Mouse (Mus musculus): ENCODE results near the gene Gm10142. TPM values are rescaled to one million over a fixed set of nuclear protein-coding genes. Genes with fewer than 3 reads are reported as not detected.
"Not testable (repeated sequence)": the region's sequence is repeated elsewhere in the genome, so short reads cannot be mapped to it uniquely, and the experiment has no call there.

The Gm10142 gene
- polyA plus RNA-seq, 1 experiment from 2014 or later: not detected

- no peak overlapping the region for H3K27ac ChIP-seq (replicated peaks; ENCODE audit: low read depth, low read length)
- H3K4me1 ChIP-seq (ENCODE audit: control insufficient read depth, insufficient read depth, low read length): no peaks in the 10 kb centered on the region
- 77% methylated on average over 8 of the region's 8 CpGs for WGBS
- H3K4me2 ChIP-seq (ENCODE audit: low read length): no peak overlapping the region
- H3K9ac ChIP-seq (replicated peaks; ENCODE audit: low read length): no peak overlapping the region
- DNase-seq: no peak
- H3K36me3 ChIP-seq (ENCODE audit: control insufficient read depth, insufficient read depth, low read length): no peaks in the 10 kb centered on the region
- no peak for ATAC-seq (ENCODE audit: low FRiP score, low TSS enrichment)
- H3K27me3 ChIP-seq (ENCODE audit: control insufficient read depth, insufficient read depth, low read length): no peaks in the 10 kb centered on the region
- no peak overlapping the region for H3K4me3 ChIP-seq (replicated peaks; ENCODE audit: low read depth, low read length)
- no peaks in the 10 kb centered on the region for H3K9me3 ChIP-seq (ENCODE audit: control insufficient read depth, low read length)
These were observed 9.2 kb downstream of the Gm10142 start for GRCm38 (mm10) chr10:77724855-77725254.

GRCm38 (mm10) chr10:77726186-77726585, 10.6 kb downstream of the Gm10142 start, which contains the start of gene Gm10100:
Gene Gm10100 (plus strand): TSS chr10:77726486.
- no peak within 1 kb of the TSS for H3K27ac ChIP-seq (replicated peaks; ENCODE audit: low read depth, low read length)
- no peaks in the 10 kb centered on the region for H3K9me3 ChIP-seq (ENCODE audit: control insufficient read depth, low read length)
- ATAC-seq (ENCODE audit: low FRiP score, low TSS enrichment): no peak
- H3K4me1 ChIP-seq (ENCODE audit: control insufficient read depth, insufficient read depth, low read length): no peaks in the 10 kb centered on the region
- DNase-seq: no peak
- H3K36me3 ChIP-seq (ENCODE audit: control insufficient read depth, insufficient read depth, low read length): no peaks in the 10 kb centered on the region
- no peaks in the 10 kb centered on the region for H3K27me3 ChIP-seq (ENCODE audit: control insufficient read depth, insufficient read depth, low read length)
- H3K4me2 ChIP-seq (ENCODE audit: low read length): no peak within 1 kb of the TSS
- 42% methylated on average over 3 of the region's 3 CpGs for WGBS
- no peak within 1 kb of the TSS for H3K9ac ChIP-seq (replicated peaks; ENCODE audit: low read length)
- no peak within 1 kb of the TSS for H3K4me3 ChIP-seq (replicated peaks; ENCODE audit: low read depth, low read length)

DNA sequence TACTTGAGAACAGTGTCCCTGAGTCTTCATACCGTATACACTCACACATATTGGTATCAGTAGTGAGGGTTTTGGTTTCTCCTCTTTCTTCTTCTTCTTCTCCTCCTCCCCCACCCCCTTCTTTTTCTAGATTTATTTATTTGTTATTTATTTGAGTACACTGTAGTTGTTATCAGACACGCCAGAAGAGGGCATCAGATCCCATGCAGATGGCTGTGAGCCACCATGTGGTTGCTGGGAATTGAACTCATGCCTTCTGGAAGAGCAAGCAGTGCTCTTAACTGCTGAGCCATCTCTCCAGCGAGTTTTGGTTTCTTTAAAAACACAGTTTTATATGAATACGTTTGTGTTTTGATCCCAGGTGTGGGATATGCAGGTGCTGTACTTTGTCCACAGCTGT, 12.7 kb downstream of the Gm10142 start:
- H3K4me1 ChIP-seq (ENCODE audit: control insufficient read depth, insufficient read depth, low read length): no peaks in the 10 kb centered on the region
- DNase-seq: peak; percentile 12

GRCm38 (mm10) chr10:77729241-77729640, 13.6 kb downstream of the Gm10142 start:
- peak; percentile 20 for DNase-seq
- H3K4me2 ChIP-seq (ENCODE audit: low read length): no peak overlapping the region
- no peaks in the 10 kb centered on the region for H3K36me3 ChIP-seq (ENCODE audit: control insufficient read depth, insufficient read depth, low read length)
- no peak overlapping the region for H3K9ac ChIP-seq (replicated peaks; ENCODE audit: low read length)
- no peak overlapping the region for H3K4me3 ChIP-seq (replicated peaks; ENCODE audit: low read depth, low read length)
- ATAC-seq (ENCODE audit: low FRiP score, low TSS enrichment): no peak
- H3K4me1 ChIP-seq (ENCODE audit: control insufficient read depth, insufficient read depth, low read length): no peaks in the 10 kb centered on the region
- WGBS: 48% methylated on average over 4 of the region's 4 CpGs
- no peaks in the 10 kb centered on the region for H3K9me3 ChIP-seq (ENCODE audit: control insufficient read depth, low read length)
- no peak overlapping the region for H3K27ac ChIP-seq (replicated peaks; ENCODE audit: low read depth, low read length)
- no peaks in the 10 kb centered on the region for H3K27me3 ChIP-seq (ENCODE audit: control insufficient read depth, insufficient read depth, low read length)

More for the DNA sequence above, 12.7 kb downstream of the Gm10142 start:
- Histone ChIP-seq H3K27me3 (ENCODE audit: control insufficient read depth, insufficient read depth, low read length) (no peaks in the 10 kb centered on the region), H3K4me2 (ENCODE audit: low read length) (no peak overlapping the region), H3K36me3 (ENCODE audit: control insufficient read depth, insufficient read depth, low read length) (no peaks in the 10 kb centered on the region), H3K9ac (replicated peaks; ENCODE audit: low read length) (no peak overlapping the region), H3K4me3 (replicated peaks; ENCODE audit: low read depth, low read length) (no peak overlapping the region), H3K9me3 (ENCODE audit: control insufficient read depth, low read length) (no peaks in the 10 kb centered on the region), H3K27ac (replicated peaks; ENCODE audit: low read depth, low read length) (no peak overlapping the region)
- 69% methylated on average over 4 of the region's 4 CpGs for WGBS
- no peak for ATAC-seq (ENCODE audit: low FRiP score, low TSS enrichment)

DNA sequence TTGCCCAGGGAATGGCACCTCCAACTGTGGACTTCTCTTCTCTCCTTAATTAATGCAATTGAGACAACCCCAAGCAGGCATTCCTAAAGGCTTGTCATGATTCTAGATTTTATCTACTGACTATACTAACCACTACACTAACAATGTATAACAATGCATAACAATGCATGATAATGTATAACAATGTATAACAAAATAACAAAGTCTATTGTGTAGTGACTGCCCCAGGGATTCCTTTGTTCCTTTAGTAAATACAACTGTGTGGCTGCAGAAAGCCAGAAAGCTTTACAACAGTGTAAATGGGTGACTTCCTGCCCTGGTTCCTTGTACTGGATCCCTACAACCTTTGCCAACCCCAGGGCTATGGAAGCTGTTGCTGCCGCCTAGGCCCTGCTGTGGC, 20.3 kb downstream of the Gm10142 start:
- Histone ChIP-seq H3K9ac (replicated peaks; ENCODE audit: low read length) (no peak overlapping the region), H3K27me3 (ENCODE audit: control insufficient read depth, insufficient read depth, low read length) (no peaks in the 10 kb centered on the region), H3K4me1 (ENCODE audit: control insufficient read depth, insufficient read depth, low read length) (no peaks in the 10 kb centered on the region), H3K36me3 (ENCODE audit: control insufficient read depth, insufficient read depth, low read length) (no peaks in the 10 kb centered on the region), H3K4me2 (ENCODE audit: low read length) (no peak overlapping the region), H3K4me3 (replicated peaks; ENCODE audit: low read depth, low read length) (no peak overlapping the region), H3K9me3 (ENCODE audit: control insufficient read depth, low read length) (no peaks in the 10 kb centered on the region), H3K27ac (replicated peaks; ENCODE audit: low read depth, low read length) (no peak overlapping the region)
- DNase-seq (no peak), ATAC-seq (ENCODE audit: low FRiP score, low TSS enrichment) (no peak)
- 90% methylated on average over 1 of the region's 1 CpGs for WGBS

DNA sequence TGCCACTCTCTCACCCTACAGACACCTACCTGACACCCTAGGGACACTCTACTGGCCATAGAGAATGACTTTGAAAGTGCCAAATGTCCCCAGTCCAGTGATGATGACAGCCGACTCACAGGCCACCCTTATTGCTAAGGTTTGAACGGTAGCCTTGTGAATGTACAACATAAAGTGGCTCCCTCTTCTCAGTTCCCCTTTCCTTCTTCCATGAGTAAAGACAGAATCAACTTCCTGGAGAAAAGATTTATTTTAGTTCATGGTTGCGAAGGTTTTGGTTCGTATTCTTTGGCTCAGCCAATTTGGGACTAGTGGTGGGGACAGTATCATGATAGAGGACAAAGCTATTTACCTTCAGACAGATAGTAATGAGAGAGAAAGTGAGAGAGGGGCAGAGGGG, 23.3 kb downstream of the Gm10142 start:
- 92% methylated on average over 4 of the region's 4 CpGs for WGBS
- Histone ChIP-seq H3K4me1 (ENCODE audit: control insufficient read depth, insufficient read depth, low read length) (no peaks in the 10 kb centered on the region), H3K27me3 (ENCODE audit: control insufficient read depth, insufficient read depth, low read length) (no peaks in the 10 kb centered on the region), H3K9ac (replicated peaks; ENCODE audit: low read length) (no peak overlapping the region), H3K9me3 (ENCODE audit: control insufficient read depth, low read length) (no peaks in the 10 kb centered on the region), H3K4me2 (ENCODE audit: low read length) (no peak overlapping the region), H3K36me3 (ENCODE audit: control insufficient read depth, insufficient read depth, low read length) (no peaks in the 10 kb centered on the region), H3K4me3 (replicated peaks; ENCODE audit: low read depth, low read length) (no peak overlapping the region), H3K27ac (replicated peaks; ENCODE audit: low read depth, low read length) (no peak overlapping the region)
- ATAC-seq (ENCODE audit: low FRiP score, low TSS enrichment) (no peak), DNase-seq (no peak)

DNA sequence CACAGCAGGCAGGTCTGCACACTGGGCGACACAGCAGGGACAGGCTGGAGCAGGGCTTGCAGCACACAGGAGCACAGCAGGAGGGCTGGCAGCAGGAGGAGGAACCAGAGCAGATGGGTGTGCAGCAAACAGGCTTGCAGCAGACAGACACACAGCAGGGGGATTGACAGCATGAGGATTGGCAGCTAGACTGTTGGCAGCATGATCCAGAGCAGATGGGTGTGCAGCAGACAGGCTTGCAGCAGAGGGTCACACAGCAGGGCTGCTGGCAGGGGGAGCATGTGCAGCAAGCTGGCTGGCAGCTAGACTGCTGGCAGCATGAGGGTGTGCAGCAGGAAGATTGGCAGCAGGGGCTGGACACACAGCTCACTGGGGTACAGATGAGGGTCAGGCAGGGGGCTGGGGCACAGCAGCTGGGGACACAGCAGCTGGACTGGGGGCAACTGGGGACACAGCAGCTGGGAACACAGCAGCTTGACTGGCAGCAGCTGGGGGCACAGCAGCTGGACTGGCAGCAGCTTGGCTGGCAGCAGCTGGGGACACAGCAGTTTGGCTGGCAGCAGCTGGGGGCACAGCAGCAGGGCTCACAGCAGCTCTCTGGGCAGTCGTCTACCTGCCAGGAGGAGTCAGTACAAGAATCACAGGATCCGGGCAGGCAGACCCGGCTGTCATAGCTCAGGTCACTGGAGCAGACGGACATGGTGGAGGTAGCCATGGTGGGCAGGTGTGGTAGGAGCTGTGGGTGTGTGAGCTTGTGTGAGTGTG, 26.5 kb downstream of the Gm10142 start, which contains the start of gene Gm18596:
Gm18596 (minus strand) TSS at position 715 of the 765 bp plus-strand sequence.
- not testable (repeated sequence) for H3K27me3 ChIP-seq (ENCODE audit: control insufficient read depth, insufficient read depth, low read length); H3K9me3 ChIP-seq (ENCODE audit: control insufficient read depth, low read length); H3K4me2 ChIP-seq (ENCODE audit: low read length); ATAC-seq (ENCODE audit: low FRiP score, low TSS enrichment); DNase-seq; H3K36me3 ChIP-seq (ENCODE audit: control insufficient read depth, insufficient read depth, low read length); H3K4me3 ChIP-seq (replicated peaks; ENCODE audit: low read depth, low read length); H3K4me1 ChIP-seq (ENCODE audit: control insufficient read depth, insufficient read depth, low read length); H3K27ac ChIP-seq (replicated peaks; ENCODE audit: low read depth, low read length); H3K9ac ChIP-seq (replicated peaks; ENCODE audit: low read length)
- 58% methylated on average over 4 of the region's 5 CpGs for WGBS

GRCm38 (mm10) chr10:77750686-77751085, 35.1 kb downstream of the Gm10142 start:
- H3K4me1 ChIP-seq (ENCODE audit: control insufficient read depth, insufficient read depth, low read length); ATAC-seq (ENCODE audit: low FRiP score, low TSS enrichment); H3K9ac ChIP-seq (replicated peaks; ENCODE audit: low read length); H3K4me2 ChIP-seq (ENCODE audit: low read length); H3K4me3 ChIP-seq (replicated peaks; ENCODE audit: low read depth, low read length); H3K27me3 ChIP-seq (ENCODE audit: control insufficient read depth, insufficient read depth, low read length); H3K27ac ChIP-seq (replicated peaks; ENCODE audit: low read depth, low read length); H3K9me3 ChIP-seq (ENCODE audit: control insufficient read depth, low read length); H3K36me3 ChIP-seq (ENCODE audit: control insufficient read depth, insufficient read depth, low read length); DNase-seq: not testable (repeated sequence)
- WGBS: 90% methylated on average over 1 of the region's 1 CpGs

- 63% methylated on average over 1 of the region's 1 CpGs for WGBS
- not testable (repeated sequence) for H3K27ac ChIP-seq (replicated peaks; ENCODE audit: low read depth, low read length); H3K27me3 ChIP-seq (ENCODE audit: control insufficient read depth, insufficient read depth, low read length); H3K4me3 ChIP-seq (replicated peaks; ENCODE audit: low read depth, low read length); H3K36me3 ChIP-seq (ENCODE audit: control insufficient read depth, insufficient read depth, low read length); DNase-seq; H3K9ac ChIP-seq (replicated peaks; ENCODE audit: low read length); H3K9me3 ChIP-seq (ENCODE audit: control insufficient read depth, low read length); ATAC-seq (ENCODE audit: low FRiP score, low TSS enrichment); H3K4me1 ChIP-seq (ENCODE audit: control insufficient read depth, insufficient read depth, low read length); H3K4me2 ChIP-seq (ENCODE audit: low read length)
These were observed 35.6 kb downstream of the Gm10142 start, which contains the start of gene Gm9736 for GRCm38 (mm10) chr10:77751254-77751653. Gene Gm9736 (minus strand): TSS chr10:77751354.
